Mouse (Mus musculus) intestine, embryonic 14.5 days (tissue): ENCODE measurements around the gene Hyal3. TPM values are rescaled to one million over a fixed set of nuclear protein-coding genes. Genes with fewer than 3 reads are reported as not detected.

Experiments used
- ATAC-seq: fragments of 200-750 bp; cut with Nextera tagmentation; replicated peaks from 2 replicates; pipeline ENCODE4 v1.8.0; 2017; ENCODE audit warnings: low read depth, moderate number of reproducible peaks, moderate TSS enrichment, moderate library complexity; ENCODE audit not compliant: low FRiP score, low TSS enrichment
- DNase-seq: peaks from one replicate; pipeline ENCODE4 v3.0.0-alpha.2; 2018; ENCODE audit warnings: low spot score
- H3K27ac ChIP-seq: fragments of 300-500 bp; sonication (generic); 2 replicates; pipeline ENCODE4 v1.5.1; 2014; ENCODE audit warnings: low read depth, mild to moderate bottlenecking, control low read depth
- H3K27me3 ChIP-seq: fragments of 300-500 bp; sonication (generic); replicated peaks from 2 replicates; pipeline ENCODE4 v1.6.1; 2014; ENCODE audit warnings: low read length, control low read depth; ENCODE audit not compliant: control insufficient read depth, insufficient read depth
- H3K36me3 ChIP-seq: fragments of 300-500 bp; sonication (generic); 2 replicates; pipeline ENCODE4 v1.6.1; 2014; ENCODE audit warnings: low read length, control low read depth; ENCODE audit not compliant: control insufficient read depth, insufficient read depth
- H3K4me1 ChIP-seq: fragments of 300-500 bp; sonication (generic); replicated peaks from 2 replicates; pipeline ENCODE4 v1.6.1; 2014; ENCODE audit warnings: low read length, control low read depth, mixed read lengths; ENCODE audit not compliant: control insufficient read depth, insufficient read depth
- H3K4me2 ChIP-seq: fragments of 300-500 bp; sonication (generic); 2 replicates; pipeline ENCODE4 v1.6.1; 2014; ENCODE audit warnings: low read length
- H3K4me3 ChIP-seq: fragments of 300-500 bp; sonication (generic); 2 replicates; pipeline ENCODE4 v1.5.1; 2014; ENCODE audit warnings: low read depth, low read length, control low read depth, mixed read lengths
- H3K9ac ChIP-seq: fragments of 300-500 bp; sonication (generic); 2 replicates; pipeline ENCODE4 v1.6.1; 2014; ENCODE audit warnings: mild to moderate bottlenecking, low read length
- H3K9me3 ChIP-seq: fragments of 300-500 bp; sonication (generic); 2 replicates; pipeline ENCODE4 v1.6.1; 2016; ENCODE audit warnings: low read length, control low read depth; ENCODE audit not compliant: control insufficient read depth
- WGBS: fragments of 180-500 bp; shearing (Covaris S2); extraction: QIAGEN DNeasy Blood & Tissue Kit; methylation state at CpG from one replicate; pipeline ENCODE4 v1.1.7; 2014; 5-methylcytosine and 5-hydroxymethylcytosine counted together
- polyA plus RNA-seq: library from polyadenylated mRNA; unstranded; fragments of >200 nt; fragmentation: Nextera tagmentation; extraction: Ambion mirVana; gene quantifications from 2 replicates; pipeline ENCODE4 v1.2.1, GENCODE M21; 2014

Gene Hyal3
- polyA plus RNA-seq, result 0.87 and 1.4 TPM in 2 replicates

DNA sequence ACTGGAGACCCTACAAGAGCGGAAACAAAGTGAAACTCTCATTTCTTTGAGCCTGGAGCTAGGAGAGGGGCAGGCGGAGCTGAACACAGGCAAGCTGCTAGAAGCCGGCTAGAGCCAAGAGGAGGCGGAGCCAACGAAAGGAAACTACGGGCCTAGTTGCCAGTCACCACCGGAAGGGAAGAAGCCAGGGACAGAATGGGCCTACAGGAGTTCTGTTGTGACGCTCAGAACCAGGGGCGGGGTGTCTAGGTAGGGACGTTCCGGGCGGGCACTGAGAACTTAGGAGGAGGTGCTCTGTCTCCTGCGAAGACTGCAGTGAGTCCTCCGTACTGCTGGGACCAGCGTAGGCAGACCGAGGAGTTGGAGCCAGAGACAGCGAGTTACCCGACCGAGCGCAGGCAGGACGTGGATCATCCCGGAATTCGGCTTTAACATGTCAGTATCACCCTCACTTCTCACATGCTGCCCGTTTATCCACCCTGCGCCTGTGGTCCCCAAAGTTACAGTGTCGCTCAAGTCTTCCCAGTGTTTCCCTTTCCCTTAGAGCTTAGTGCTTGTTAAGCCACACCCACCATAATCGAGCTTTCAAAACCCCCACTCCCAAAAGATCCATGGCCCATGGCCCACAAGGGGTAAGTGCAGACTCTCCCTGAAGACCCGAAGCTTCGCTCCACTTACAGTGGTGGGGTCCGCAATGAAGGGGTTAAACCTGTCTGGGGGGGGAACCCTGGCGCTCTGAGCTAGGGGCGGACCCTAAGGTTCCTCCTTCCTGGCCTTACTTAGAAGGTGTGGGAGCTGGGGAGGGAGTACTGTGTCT lies at the start of gene Hyal3:
Gene Hyal3, plus strand, starts transcription at position 318 of the 817 bp plus-strand sequence.
- H3K27me3 ChIP-seq, result no peaks in the 10 kb centered on the region
- ATAC-seq (peak; percentile 62), DNase-seq (peak; percentile 88)
- peak within 1 kb of the TSS; percentile 67 for H3K9ac ChIP-seq
- H3K36me3 ChIP-seq, result peaks cover 6% of the 10 kb centered on the region; the same call in 1 of the 2 replicates
- under 1% methylated on average over 32 of the region's 32 CpGs for WGBS
- H3K9me3 ChIP-seq, result no peaks in the 10 kb centered on the region
- H3K4me1 ChIP-seq, result peaks cover 7% of the 10 kb centered on the region
- H3K27ac ChIP-seq, result peak within 1 kb of the TSS; percentile 91
- peak within 1 kb of the TSS; percentile 77 for H3K4me2 ChIP-seq
- H3K4me3 ChIP-seq, result peak within 1 kb of the TSS; percentile 58

DNA sequence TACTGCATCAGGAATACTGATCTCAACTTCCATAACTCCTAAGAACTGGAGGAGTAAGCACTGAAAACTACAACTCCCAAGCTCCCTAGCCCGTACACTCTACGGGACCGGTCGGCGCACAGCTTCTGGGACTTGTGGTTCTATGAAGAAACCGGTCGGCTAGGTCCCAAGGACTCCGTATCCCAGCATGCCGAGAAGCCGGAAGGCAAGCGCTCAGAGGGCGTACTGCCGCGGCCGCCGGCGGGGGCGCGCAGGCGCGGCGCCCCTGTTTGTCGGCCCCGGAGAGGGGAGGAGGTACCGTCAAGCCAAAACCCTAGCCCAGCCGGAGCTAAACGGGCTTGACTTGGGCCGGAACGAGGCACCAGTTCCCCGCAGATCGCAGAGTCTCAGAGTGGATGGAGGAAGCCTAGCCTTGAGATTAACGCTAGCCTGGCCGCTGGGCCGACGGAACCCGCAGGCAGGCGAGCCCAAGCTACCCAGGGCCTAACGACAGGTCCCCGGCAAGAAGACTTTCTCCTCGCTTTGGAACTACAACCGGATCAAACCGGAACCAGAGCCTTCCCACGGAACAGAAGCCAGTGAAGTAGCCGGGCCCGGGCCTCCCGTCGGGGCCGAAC lies 46.7 kb upstream of the Hyal3 start, which contains the start of gene Tmem115:
Gene Tmem115, plus strand, starts transcription at position 155 of the 617 bp plus-strand sequence.
- H3K36me3 ChIP-seq, result peaks cover 23% of the 10 kb centered on the region
- peak within 1 kb of the TSS; percentile 87 for H3K9ac ChIP-seq
- peaks cover 21% of the 10 kb centered on the region for H3K4me1 ChIP-seq
- whole genome bisulfite sequencing, result under 1% methylated on average over 48 of the region's 48 CpGs
- H3K4me2 ChIP-seq, result peak within 1 kb of the TSS; percentile 96
- H3K27me3 ChIP-seq, result no peaks in the 10 kb centered on the region
- peak within 1 kb of the TSS; percentile 67 for H3K27ac ChIP-seq
- H3K9me3 ChIP-seq, result no peaks in the 10 kb centered on the region
- ATAC-seq (peak; percentile 97), DNase-seq (peak; percentile 91)
- peak within 1 kb of the TSS; percentile 78 for H3K4me3 ChIP-seq

- ATAC-seq, result no peak
These were observed 46.0 kb upstream of the Hyal3 start for GRCm38 (mm10) chr9:107534408-107535202.

DNA sequence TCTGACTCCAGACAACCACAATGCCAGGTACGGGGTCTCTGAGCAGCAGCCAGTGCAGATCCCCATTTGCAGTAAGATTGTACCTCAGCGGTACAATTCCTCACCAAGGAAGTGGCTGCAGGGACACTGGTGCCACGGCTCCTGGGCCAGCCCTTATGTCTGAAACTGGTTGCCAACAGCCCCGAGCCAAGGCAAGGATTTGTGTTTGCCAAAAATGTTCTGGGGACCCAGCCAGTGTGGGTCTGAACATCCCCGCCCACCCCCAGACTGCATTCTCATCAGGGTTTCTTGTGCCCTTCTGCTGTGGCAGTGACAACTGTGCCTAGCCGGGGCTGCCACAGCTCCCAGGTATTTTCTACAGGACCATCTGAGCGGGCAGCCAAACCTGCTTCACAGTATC lies 42.4 kb upstream of the Hyal3 start:
- DNase-seq (no peak), ATAC-seq (no peak)
- Histone ChIP-seq H3K4me2 (no peak overlapping the region), H3K4me1 (peaks cover 33% of the 10 kb centered on the region), H3K27ac (no peak overlapping the region), H3K9ac (no peak overlapping the region), H3K9me3 (no peaks in the 10 kb centered on the region), H3K27me3 (no peaks in the 10 kb centered on the region), H3K4me3 (no peak overlapping the region), H3K36me3 (peaks cover 36% of the 10 kb centered on the region)
- WGBS, result 94% methylated on average over 7 of the region's 7 CpGs

More at GRCm38 (mm10) chr9:107534408-107535202, 46.0 kb upstream of the Hyal3 start:
- peaks cover 30% of the 10 kb centered on the region for H3K36me3 ChIP-seq
- no peak for DNase-seq
- H3K4me3 ChIP-seq, result peak overlapping the region; percentile 78
- H3K27me3 ChIP-seq, result no peaks in the 10 kb centered on the region
- no peaks in the 10 kb centered on the region for H3K9me3 ChIP-seq
- WGBS, result under 1% methylated on average over 40 of the region's 40 CpGs
- peak overlapping the region; percentile 96 for H3K4me2 ChIP-seq
- peak overlapping the region; percentile 87 for H3K9ac ChIP-seq
- H3K27ac ChIP-seq, result peak overlapping the region; percentile 67
- H3K4me1 ChIP-seq, result peaks cover 21% of the 10 kb centered on the region

DNA sequence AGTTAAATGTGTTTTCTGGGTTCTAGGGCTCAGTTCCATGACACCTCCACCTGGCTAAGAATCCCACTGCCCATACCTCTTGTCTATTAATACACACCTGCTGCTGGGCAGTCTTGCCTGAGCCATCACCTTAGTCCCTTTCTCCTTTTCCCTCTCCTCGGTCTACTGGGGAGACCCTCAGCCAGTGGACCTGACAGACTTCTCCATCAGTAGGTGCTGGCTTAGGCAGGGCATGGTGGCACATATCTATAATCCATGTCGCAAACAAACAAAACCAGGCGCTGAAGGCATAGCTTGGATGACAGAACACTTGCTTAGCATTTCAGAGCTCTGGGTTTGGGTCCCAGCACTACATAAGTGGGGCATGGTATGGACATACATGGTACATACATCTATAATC lies 41.9 kb upstream of the Hyal3 start:
- Histone ChIP-seq H3K9ac (no peak overlapping the region), H3K4me2 (no peak overlapping the region), H3K27ac (no peak overlapping the region), H3K4me3 (no peak overlapping the region), H3K36me3 (peaks cover 40% of the 10 kb centered on the region), H3K27me3 (no peaks in the 10 kb centered on the region), H3K9me3 (no peaks in the 10 kb centered on the region), H3K4me1 (peaks cover 33% of the 10 kb centered on the region)
- WGBS, result 93% methylated on average over 3 of the region's 3 CpGs
- no peak for ATAC-seq
- DNase-seq, result no peak

DNA sequence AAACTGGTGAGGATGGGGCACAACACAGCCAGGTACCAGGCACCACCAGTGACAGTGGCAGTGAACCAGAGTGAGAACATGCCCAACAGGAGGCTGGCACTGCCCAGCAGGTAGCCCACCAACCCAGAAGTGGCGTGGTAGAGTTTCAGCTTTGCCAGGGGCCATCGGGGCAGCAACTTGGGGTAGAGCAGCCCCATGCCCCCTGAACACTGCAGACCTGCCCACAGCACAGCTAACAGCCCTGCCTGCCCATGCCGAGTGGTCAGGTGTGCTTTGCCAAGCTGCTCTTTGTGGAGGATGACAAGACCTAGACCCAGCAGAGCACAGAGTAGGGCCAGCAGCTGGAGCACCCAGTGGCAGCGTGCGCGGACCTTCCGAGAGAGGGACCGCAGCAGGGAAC lies 40.7 kb upstream of the Hyal3 start:
- no peak for ATAC-seq
- WGBS, result 93% methylated on average over 8 of the region's 8 CpGs
- H3K27ac ChIP-seq, result no peak overlapping the region
- H3K27me3 ChIP-seq, result no peaks in the 10 kb centered on the region
- H3K36me3 ChIP-seq, result peaks cover 51% of the 10 kb centered on the region
- no peaks in the 10 kb centered on the region for H3K9me3 ChIP-seq
- peaks cover 33% of the 10 kb centered on the region for H3K4me1 ChIP-seq
- no peak overlapping the region for H3K9ac ChIP-seq
- no peak overlapping the region for H3K4me2 ChIP-seq
- no peak for DNase-seq
- H3K4me3 ChIP-seq, result no peak overlapping the region

DNA sequence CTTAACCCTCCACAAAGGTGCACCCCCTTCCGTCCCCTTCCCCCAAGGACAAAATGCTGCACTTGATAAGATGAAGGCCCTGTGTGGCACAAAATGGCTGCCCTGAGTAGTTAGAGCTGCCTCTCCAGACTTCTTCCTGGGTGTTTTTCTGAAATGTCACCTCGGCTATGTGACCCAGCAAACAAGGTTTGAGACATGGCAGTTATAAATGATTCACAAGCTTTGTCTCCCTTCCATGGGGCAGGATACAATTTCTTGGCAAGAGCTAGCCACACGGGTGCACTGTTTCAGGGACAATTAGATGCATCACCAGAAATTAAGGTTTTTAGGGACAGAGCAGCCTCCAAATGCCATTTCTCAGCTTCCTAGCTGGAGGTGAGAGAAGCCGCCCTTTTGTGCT lies 40.2 kb upstream of the Hyal3 start:
- H3K9me3 ChIP-seq, result no peaks in the 10 kb centered on the region
- H3K36me3 ChIP-seq, result peaks cover 56% of the 10 kb centered on the region
- no peaks in the 10 kb centered on the region for H3K27me3 ChIP-seq
- peaks cover 32% of the 10 kb centered on the region for H3K4me1 ChIP-seq
- H3K27ac ChIP-seq, result no peak overlapping the region
- no peak for ATAC-seq
- no peak overlapping the region for H3K4me2 ChIP-seq
- no peak overlapping the region for H3K9ac ChIP-seq
- H3K4me3 ChIP-seq, result no peak overlapping the region
- 64% methylated on average over 4 of the region's 4 CpGs for WGBS
- DNase-seq, result no peak

- no peak overlapping the region for H3K27ac ChIP-seq
- DNase-seq (no peak), ATAC-seq (no peak)
- H3K9ac ChIP-seq, result no peak overlapping the region
- H3K9me3 ChIP-seq, result no peaks in the 10 kb centered on the region
- peak overlapping the region; percentile 97 for H3K4me2 ChIP-seq
- 31% methylated on average over 10 of the region's 10 CpGs for WGBS
- no peaks in the 10 kb centered on the region for H3K27me3 ChIP-seq
- H3K4me3 ChIP-seq, result peak overlapping the region; percentile 87
- peaks cover 57% of the 10 kb centered on the region for H3K36me3 ChIP-seq
- H3K4me1 ChIP-seq, result peaks cover 26% of the 10 kb centered on the region
These were observed 39.6 kb upstream of the Hyal3 start for GRCm38 (mm10) chr9:107541005-107541404.
